Mouse (Mus musculus) myocyte (in vitro differentiated cells): ENCODE measurements around the gene Lamc1. TPM values are rescaled to one million over a fixed set of nuclear protein-coding genes. Genes with fewer than 3 reads are reported as not detected.

ENCODE experiments used
- H3K27me3 ChIP-seq: one replicate; pipeline ENCODE4 v1.6.1; 2011; ENCODE audit not compliant: control insufficient read depth, insufficient read depth, insufficient read length
- H3K36me3 ChIP-seq: one replicate; pipeline ENCODE4 v1.6.1; 2011; ENCODE audit not compliant: control insufficient read depth, insufficient read depth
- H3K4me2 ChIP-seq: one replicate; pipeline ENCODE4 v1.6.1; 2011; ENCODE audit warnings: low read depth, control low read depth
- H3K4me3 ChIP-seq: one replicate; pipeline ENCODE4 v1.5.1; 2011; ENCODE audit warnings: mild to moderate bottlenecking, control low read depth, moderate library complexity
- H3K79me2 ChIP-seq: one replicate; pipeline ENCODE4 v1.6.1; 2011; ENCODE audit not compliant: control insufficient read depth, insufficient read depth
- H3ac ChIP-seq: one replicate; pipeline ENCODE4 v1.6.1; 2011; ENCODE audit not compliant: control insufficient read depth, insufficient read length
- CEBPB ChIP-seq: IDR thresholded peaks from 2 replicates; pipeline ENCODE4 v1.6.1; 2011; ENCODE audit warnings: mild to moderate bottlenecking, moderate library complexity; ENCODE audit not compliant: poor library complexity, insufficient read depth, severe bottlenecking
- E2F4 ChIP-seq: IDR thresholded peaks from one replicate; pipeline ENCODE4 v1.6.1; 2011; ENCODE audit warnings: mild to moderate bottlenecking, control low read depth, moderate library complexity; ENCODE audit not compliant: insufficient read depth
- MAX ChIP-seq: IDR thresholded peaks from one replicate; pipeline ENCODE4 v1.6.1; 2011; ENCODE audit warnings: low read depth, mild to moderate bottlenecking, control low read depth
- MYOD1 ChIP-seq, 3 experiments: IDR thresholded peaks; one replicate each; pipeline ENCODE4 v1.6.1; 2011; ENCODE audit warnings: control low read depth in 2 of 3, low read depth in 2 of 3, mild to moderate bottlenecking in 2 of 3, moderate library complexity in 1 of 3; ENCODE audit not compliant: insufficient read length in 2 of 3, control insufficient read depth in 1 of 3
- MYOG ChIP-seq, 3 experiments: IDR thresholded peaks; one replicate each; pipeline ENCODE4 v1.6.1; 2011; ENCODE audit warnings: control low read depth in 2 of 3, low read depth in 2 of 3, mild to moderate bottlenecking in 2 of 3; ENCODE audit not compliant: insufficient read length in 2 of 3, control insufficient read depth in 1 of 3, insufficient read depth in 1 of 3
- POLR2A ChIP-seq: IDR thresholded peaks from one replicate; pipeline ENCODE4 v1.6.1; 2011; ENCODE audit warnings: low read depth, mild to moderate bottlenecking, control low read depth, moderate library complexity; ENCODE audit not compliant: insufficient read length
- POLR2AphosphoS2 ChIP-seq: IDR thresholded peaks from one replicate; pipeline ENCODE4 v1.6.1; 2011; ENCODE audit warnings: low read depth, control low read depth; ENCODE audit not compliant: insufficient read length
- REST ChIP-seq: IDR thresholded peaks from one replicate; pipeline ENCODE4 v1.6.1; 2011; ENCODE audit warnings: mild to moderate bottlenecking, control low read depth, moderate library complexity; ENCODE audit not compliant: insufficient read depth, insufficient read length
- SRF ChIP-seq: IDR thresholded peaks from one replicate; pipeline ENCODE4 v1.6.1; 2011; ENCODE audit warnings: low read depth; ENCODE audit not compliant: control insufficient read depth, insufficient read length
- TCF12 ChIP-seq: IDR thresholded peaks from one replicate; pipeline ENCODE4 v1.6.1; 2011; ENCODE audit warnings: mild to moderate bottlenecking, control low read depth; ENCODE audit not compliant: poor library complexity, insufficient read depth, severe bottlenecking
- TCF3 ChIP-seq: IDR thresholded peaks from one replicate; pipeline ENCODE4 v1.6.1; 2011; ENCODE audit warnings: low read depth, control low read depth; ENCODE audit not compliant: insufficient read length
- USF1 ChIP-seq: IDR thresholded peaks from one replicate; pipeline ENCODE4 v1.6.1; 2011; ENCODE audit warnings: low read depth, mild to moderate bottlenecking, control low read depth, moderate library complexity
- polyA plus RNA-seq: library from polyadenylated mRNA; unstranded; fragments of >200 nt; fragmentation: generic; extraction: Trizol; gene quantifications from one replicate; pipeline ENCODE4 v1.2.1, GENCODE M21; 2012; ENCODE audit warnings: missing spikeins

Gene Lamc1
- polyA plus RNA-seq, 1 experiment, result 50.9 TPM

DNA sequence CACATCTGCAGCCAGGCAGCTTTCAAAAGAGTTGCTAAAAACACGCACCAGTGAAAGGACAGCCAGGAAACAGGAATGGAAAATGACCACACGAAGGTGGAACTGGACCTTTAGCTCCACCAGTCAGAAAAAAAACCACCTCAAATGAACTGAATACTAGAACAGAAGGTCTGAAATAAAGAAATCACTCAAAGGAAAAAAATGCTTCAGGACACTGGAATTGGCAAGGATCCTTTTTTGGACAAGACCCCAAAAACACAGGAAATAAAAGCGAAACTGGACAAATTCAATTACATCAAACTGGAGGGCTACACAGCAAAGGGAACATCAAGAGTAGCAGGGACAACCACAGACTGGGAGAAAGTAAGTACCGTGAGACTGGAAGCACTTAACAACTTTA lies 97.0 kb downstream of the Lamc1 start:
- peaks cover 34% of the 10 kb centered on the region for H3K36me3 ChIP-seq
- no peaks in the 10 kb centered on the region for H3K27me3 ChIP-seq
- no peak overlapping the region for H3K4me2 ChIP-seq
- no peak overlapping the region for H3ac ChIP-seq
- no peak overlapping the region for H3K4me3 ChIP-seq
- no peaks in the 10 kb centered on the region for H3K79me2 ChIP-seq
- TF ChIP-seq SRF (no peak), USF1 (no peak), MYOD1 (IDR thresholded peaks at IDR 0.05; ENCODE audit: control insufficient read depth in 1 of 3, insufficient read length in 2 of 3, low read depth in 2 of 3) (no peak), TCF3 (no peak), CEBPB (no peak), MYOG (IDR thresholded peaks at IDR 0.05; ENCODE audit: control insufficient read depth in 1 of 3, insufficient read depth in 1 of 3, insufficient read length in 2 of 3, low read depth in 2 of 3) (no peak), POLR2A (no peak), E2F4 (no peak), TCF12 (no peak), MAX (no peak), REST (no peak), POLR2AphosphoS2 (no peak)

- no peaks in the 10 kb centered on the region for H3K27me3 ChIP-seq
- no peak overlapping the region for H3ac ChIP-seq
- no peak overlapping the region for H3K4me2 ChIP-seq
- no peaks in the 10 kb centered on the region for H3K79me2 ChIP-seq
- TF ChIP-seq USF1 (no peak), MYOG (IDR thresholded peaks at IDR 0.05; ENCODE audit: control insufficient read depth in 1 of 3, insufficient read depth in 1 of 3, insufficient read length in 2 of 3, low read depth in 2 of 3) (no peak), E2F4 (no peak), TCF12 (no peak), SRF (no peak), POLR2A (no peak), POLR2AphosphoS2 (no peak)
- H3K36me3 ChIP-seq, result peaks cover 58% of the 10 kb centered on the region
- H3K4me3 ChIP-seq, result no peak overlapping the region
Observed at GRCm38 (mm10) chr1:153231681-153232080, 100.9 kb downstream of the Lamc1 start.

DNA sequence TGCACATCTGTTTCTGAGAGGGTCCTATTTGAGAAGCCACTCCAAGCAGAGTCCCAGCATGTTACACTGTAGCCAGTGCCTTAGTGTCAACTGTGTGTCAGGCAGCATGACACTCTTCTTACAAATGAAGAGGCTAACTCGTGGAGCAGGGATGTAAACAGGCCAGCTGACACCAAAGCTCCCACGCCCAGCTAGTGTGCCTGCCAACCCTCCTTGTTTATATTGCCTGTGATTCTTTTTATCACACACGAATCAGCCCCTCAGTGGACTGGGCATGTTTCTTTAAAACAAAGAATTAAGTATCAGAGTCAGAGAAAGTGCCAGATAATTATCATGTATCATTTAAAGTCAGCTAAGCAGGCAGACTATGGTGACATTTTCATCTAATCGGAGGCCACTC lies 104.7 kb downstream of the Lamc1 start:
- Histone ChIP-seq H3K79me2 (no peaks in the 10 kb centered on the region), H3K4me3 (no peak overlapping the region), H3K27me3 (no peaks in the 10 kb centered on the region)

DNA sequence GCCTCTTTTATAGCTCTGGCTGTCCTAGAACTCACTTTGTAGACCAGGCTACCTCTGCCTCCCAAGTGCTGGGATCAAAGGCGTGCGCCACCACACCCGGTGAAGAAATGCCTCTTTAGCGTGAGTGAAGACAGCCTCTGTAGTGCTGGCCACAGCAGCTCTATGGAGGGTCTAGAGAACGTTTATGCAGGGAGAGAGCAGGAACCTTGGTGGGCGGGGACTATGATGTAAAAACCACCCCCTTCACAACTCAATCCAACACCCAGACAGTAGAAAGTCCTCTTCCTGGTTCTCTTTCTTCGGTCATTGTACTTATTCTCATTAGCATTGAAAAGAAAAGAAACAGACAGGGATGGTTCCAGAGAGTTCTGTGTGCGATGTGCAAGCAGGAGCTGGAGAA lies 105.5 kb downstream of the Lamc1 start:
- Histone ChIP-seq H3K36me3 (peaks cover 76% of the 10 kb centered on the region), H3K27me3 (no peaks in the 10 kb centered on the region), H3K4me2 (no peak overlapping the region), H3ac (no peak overlapping the region), H3K79me2 (no peaks in the 10 kb centered on the region), H3K4me3 (no peak overlapping the region)
- TF ChIP-seq MAX (no peak), TCF3 (no peak)

More for the DNA sequence above, 104.7 kb downstream of the Lamc1 start:
- Histone ChIP-seq H3K36me3 (peaks cover 80% of the 10 kb centered on the region), H3ac (no peak overlapping the region), H3K4me2 (no peak overlapping the region)
- TF ChIP-seq E2F4, result no peak

DNA sequence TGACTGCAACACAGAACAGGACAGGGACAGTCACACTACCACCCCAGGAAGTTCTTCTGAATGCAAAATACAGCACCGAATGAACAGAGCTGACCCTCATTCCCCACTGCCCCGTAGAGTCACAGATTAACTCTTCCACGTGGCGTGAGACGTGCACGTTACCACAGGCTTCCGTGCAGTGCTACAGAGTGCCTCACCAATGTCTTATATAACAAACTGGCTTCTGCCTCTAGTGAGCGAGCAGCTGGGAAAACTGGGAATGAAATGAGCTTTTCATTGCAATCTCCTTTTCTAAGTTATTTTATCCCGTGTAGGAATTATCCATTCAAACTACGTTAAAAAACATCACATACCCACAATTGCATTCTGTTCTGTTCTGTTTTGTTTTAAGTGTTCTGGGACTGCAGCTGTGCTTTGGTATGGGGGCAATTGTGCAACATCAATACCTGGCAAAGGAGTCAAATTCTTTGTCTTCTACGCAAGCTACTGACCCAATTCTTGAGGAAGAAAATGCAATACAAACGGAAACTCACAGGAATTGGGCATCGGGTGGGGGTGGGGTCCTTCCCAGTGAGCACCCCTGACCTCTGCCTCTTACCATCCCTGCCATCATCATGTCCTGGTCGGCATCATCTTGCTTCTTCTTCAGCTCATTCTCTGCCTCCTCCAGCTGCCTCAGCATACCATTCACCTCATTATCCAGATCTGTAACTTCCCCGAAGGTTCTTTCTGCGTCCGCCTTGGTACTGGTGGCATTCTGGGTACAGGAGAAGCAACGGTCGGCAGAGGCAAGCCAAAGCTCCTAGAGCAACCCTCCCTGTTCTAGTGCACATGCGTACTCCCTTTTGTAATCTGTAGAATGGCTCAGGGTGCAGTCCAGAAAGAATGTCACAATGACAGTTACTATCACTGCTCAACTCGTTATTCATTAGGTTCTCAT lies 106.5 kb downstream of the Lamc1 start:
- Histone ChIP-seq H3K4me2 (no peak overlapping the region), H3ac (no peak overlapping the region), H3K79me2 (no peaks in the 10 kb centered on the region), H3K4me3 (no peak overlapping the region), H3K36me3 (peaks cover 81% of the 10 kb centered on the region), H3K27me3 (no peaks in the 10 kb centered on the region)
- TF ChIP-seq CEBPB, result no peak
- TF ChIP-seq MYOD1 (IDR thresholded peaks at IDR 0.05; ENCODE audit: control insufficient read depth in 1 of 3, insufficient read length in 2 of 3, low read depth in 2 of 3), result no peak
- TF ChIP-seq POLR2AphosphoS2, result no peak
- no peak for TF ChIP-seq POLR2A
- no peak for TF ChIP-seq USF1
- no peak for TF ChIP-seq SRF
- no peak for TF ChIP-seq MYOG (IDR thresholded peaks at IDR 0.05; ENCODE audit: control insufficient read depth in 1 of 3, insufficient read depth in 1 of 3, insufficient read length in 2 of 3, low read depth in 2 of 3)
- TF ChIP-seq REST, result no peak
- no peak for TF ChIP-seq MAX
